Mouse (Mus musculus): ENCODE data around the gene Vinac1. TPM values are rescaled to one million over a fixed set of nuclear protein-coding genes. Genes with fewer than 3 reads are reported as not detected.
"Not testable (repeated sequence)": the region's sequence is repeated elsewhere in the genome, so short reads cannot be mapped to it uniquely, and the experiment has no call there.

The Vinac1 gene
- polyA plus RNA-seq, 1 experiment from 2014 or later = 0.10 TPM

DNA sequence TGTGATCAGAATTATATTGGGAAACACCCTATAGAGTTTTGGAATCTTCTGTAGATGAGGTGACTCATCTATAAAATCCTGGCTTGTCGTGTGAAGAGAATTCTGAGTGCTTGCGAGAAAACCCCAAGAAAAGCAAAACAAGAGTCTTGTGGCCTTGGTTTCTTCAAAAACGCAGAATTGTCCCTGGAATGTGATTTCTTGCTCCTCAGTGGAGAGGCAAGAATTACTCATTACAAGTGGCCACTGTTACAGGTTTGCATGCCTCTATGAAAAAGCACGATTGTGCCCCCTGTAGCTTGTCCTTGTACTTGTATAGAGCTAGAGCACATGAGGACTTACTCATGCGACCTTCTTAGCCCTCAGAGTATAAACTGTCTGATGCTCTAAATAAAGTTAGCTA is 12.6 kb downstream of the Vinac1 start:
- WGBS = 81% methylated on average over 5 of the region's 5 CpGs
- no peaks in the 10 kb centered on the region for H3K36me3 ChIP-seq

DNA sequence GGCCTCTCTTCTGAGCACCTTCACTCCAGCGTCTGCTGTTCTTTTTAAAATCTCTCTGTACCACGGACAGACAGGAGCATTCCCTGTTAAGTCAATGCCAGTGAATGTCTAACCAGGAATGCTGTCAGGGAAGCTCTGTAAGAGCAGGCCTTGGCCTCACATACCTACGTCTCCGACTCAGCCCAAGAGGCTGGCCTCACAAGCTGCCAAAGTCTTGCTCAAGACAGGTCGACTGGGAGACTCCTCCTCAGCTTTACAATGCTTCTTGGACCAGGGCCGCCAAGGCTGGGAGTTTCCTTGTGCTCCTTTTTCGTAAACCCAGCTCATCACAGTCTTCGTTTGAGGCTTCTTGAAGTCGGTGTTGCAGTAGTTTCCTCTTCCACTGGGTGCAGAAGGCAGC is 23.2 kb downstream of the Vinac1 start:
- 0 out of 2 replicates have a peak, but pooled peaks cover 2% of the 10 kb centered on the region for H3K4me1 ChIP-seq (replicated peaks)
- 82% methylated on average over 9 of the region's 9 CpGs for WGBS
- no peaks in the 10 kb centered on the region for H3K27me3 ChIP-seq (ENCODE audit: insufficient read depth, poor library complexity, severe bottlenecking)
- H3K27ac ChIP-seq = no peak overlapping the region
- DNase-seq (ENCODE audit: low spot score) = no peak
- no peaks in the 10 kb centered on the region for H3K36me3 ChIP-seq
- H3K9me3 ChIP-seq = no peaks in the 10 kb centered on the region
- no peak overlapping the region for H3K4me3 ChIP-seq

More for the DNA sequence above, 12.6 kb downstream of the Vinac1 start:
- peaks cover 13% of the 10 kb centered on the region for H3K4me1 ChIP-seq (replicated peaks)
- H3K27me3 ChIP-seq (ENCODE audit: insufficient read depth, poor library complexity, severe bottlenecking) = peaks cover 44% of the 10 kb centered on the region
- H3K9me3 ChIP-seq = no peaks in the 10 kb centered on the region
- H3K4me3 ChIP-seq = no peak overlapping the region
- H3K27ac ChIP-seq = no peak overlapping the region
- DNase-seq (ENCODE audit: low spot score) = no peak

DNA sequence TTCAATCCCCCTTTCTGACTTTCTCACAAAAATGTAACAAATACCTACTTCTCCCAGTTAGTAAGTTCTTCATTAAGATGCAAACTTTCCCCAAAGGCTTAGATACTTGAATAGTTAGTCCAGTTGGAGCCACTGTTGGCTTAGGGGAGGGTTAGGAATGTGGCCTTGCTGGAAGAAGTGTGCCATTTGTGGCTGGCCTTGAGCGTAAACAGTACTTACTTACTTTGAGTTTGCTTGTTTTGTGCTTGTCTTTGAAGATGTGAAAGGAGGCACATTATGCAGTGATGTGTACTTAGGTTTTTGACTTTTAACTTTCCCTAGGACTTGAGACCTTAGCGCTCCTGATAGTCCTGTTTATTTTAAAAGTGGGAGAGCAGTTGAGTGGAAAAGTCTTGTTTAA is 27.9 kb downstream of the Vinac1 start:
- H3K9me3 ChIP-seq = no peaks in the 10 kb centered on the region
- H3K4me1 ChIP-seq (replicated peaks) = no peaks in the 10 kb centered on the region
- 80% methylated on average over 2 of the region's 2 CpGs for WGBS
- no peak overlapping the region for H3K4me3 ChIP-seq
- H3K27ac ChIP-seq = no peak overlapping the region
- H3K36me3 ChIP-seq = no peaks in the 10 kb centered on the region; the same call in 1 of the 2 replicates
- H3K27me3 ChIP-seq (ENCODE audit: insufficient read depth, poor library complexity, severe bottlenecking) = no peaks in the 10 kb centered on the region
- no peak for DNase-seq (ENCODE audit: low spot score)

DNA sequence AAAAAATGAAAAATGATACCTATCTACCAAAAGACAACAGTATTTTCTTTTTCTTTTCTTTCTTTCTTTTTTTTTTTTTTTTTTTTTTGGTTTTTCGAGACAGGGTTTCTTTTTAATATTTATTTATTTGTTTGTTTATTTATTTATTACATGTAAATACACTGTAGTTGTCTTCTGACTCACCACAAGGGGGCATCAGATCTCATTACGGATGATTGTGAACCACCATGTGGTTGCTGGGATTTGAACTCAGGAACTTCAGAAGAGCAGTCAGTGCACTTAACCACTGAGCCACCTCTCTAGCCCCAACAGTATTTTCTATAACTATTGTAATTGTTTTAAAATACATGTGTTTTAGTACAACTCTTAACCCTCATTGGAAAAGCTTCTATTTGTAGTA is 39.1 kb downstream of the Vinac1 start:
- not testable (repeated sequence) for H3K27ac ChIP-seq; H3K9me3 ChIP-seq; DNase-seq (ENCODE audit: low spot score); H3K36me3 ChIP-seq; H3K4me3 ChIP-seq; H3K27me3 ChIP-seq (ENCODE audit: insufficient read depth, poor library complexity, severe bottlenecking); H3K4me1 ChIP-seq (replicated peaks)
- WGBS = 91% methylated on average over 2 of the region's 2 CpGs

GRCm38 (mm10) chr2:129006194-129006749 is 41.7 kb downstream of the Vinac1 start:
- no peak overlapping the region for H3K27ac ChIP-seq
- WGBS = 83% methylated on average over 4 of the region's 4 CpGs
- DNase-seq (ENCODE audit: low spot score) = no peak
- no peak overlapping the region for H3K4me3 ChIP-seq
- no peaks in the 10 kb centered on the region for H3K27me3 ChIP-seq (ENCODE audit: insufficient read depth, poor library complexity, severe bottlenecking)
- no peaks in the 10 kb centered on the region for H3K9me3 ChIP-seq
- no peaks in the 10 kb centered on the region for H3K4me1 ChIP-seq (replicated peaks)
- no peaks in the 10 kb centered on the region for H3K36me3 ChIP-seq

DNA sequence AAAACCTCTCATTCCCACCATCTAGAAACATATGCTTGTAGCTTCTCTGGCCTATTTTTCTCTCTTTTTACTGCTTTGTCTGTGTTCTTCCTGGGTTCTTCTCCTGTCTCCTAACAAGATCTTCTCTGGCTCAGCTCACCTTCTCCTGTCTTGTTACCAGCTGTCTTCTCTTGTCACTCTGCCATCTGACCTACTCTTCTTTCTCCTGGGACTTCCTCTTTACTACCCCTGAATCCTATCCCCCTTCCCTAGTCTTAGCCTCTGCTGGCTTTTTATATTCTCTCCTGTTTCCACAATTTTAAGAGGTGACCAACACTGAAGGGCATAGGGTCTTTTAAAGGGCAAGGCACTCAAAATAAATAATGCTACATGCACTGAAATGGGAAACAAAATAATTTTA is 43.1 kb downstream of the Vinac1 start:
- no peaks in the 10 kb centered on the region for H3K9me3 ChIP-seq
- no peak overlapping the region for H3K27ac ChIP-seq
- no peaks in the 10 kb centered on the region for H3K4me1 ChIP-seq (replicated peaks)
- H3K4me3 ChIP-seq = no peak overlapping the region
- H3K27me3 ChIP-seq (ENCODE audit: insufficient read depth, poor library complexity, severe bottlenecking) = no peaks in the 10 kb centered on the region
- H3K36me3 ChIP-seq = no peaks in the 10 kb centered on the region
- DNase-seq (ENCODE audit: low spot score) = no peak

DNA sequence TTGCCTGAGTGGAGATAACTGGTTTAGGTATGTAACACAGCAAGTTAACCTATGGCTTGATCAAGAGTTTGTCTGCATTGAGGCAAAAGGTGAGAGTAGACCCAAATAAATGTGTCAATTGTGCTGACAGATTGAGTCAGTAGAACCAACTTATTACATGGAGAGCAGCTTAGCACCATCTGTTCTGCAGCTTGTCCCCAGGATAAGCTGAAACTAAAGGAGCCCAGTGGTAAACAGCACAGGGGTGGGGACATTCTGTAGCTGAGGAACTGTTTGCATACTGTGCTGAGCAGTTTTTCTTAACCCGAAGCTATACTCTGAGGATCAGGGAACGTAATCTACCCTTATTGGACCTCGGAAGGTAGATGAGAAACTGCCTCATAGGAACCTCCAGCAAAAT is 63.2 kb downstream of the Vinac1 start:
- H3K4me1 ChIP-seq (replicated peaks) = peaks cover 9% of the 10 kb centered on the region
- DNase-seq (ENCODE audit: low spot score) = no peak
- H3K36me3 ChIP-seq = no peaks in the 10 kb centered on the region
- no peaks in the 10 kb centered on the region for H3K9me3 ChIP-seq
- 88% methylated on average over 3 of the region's 3 CpGs for WGBS
- no peaks in the 10 kb centered on the region for H3K27me3 ChIP-seq (ENCODE audit: insufficient read depth, poor library complexity, severe bottlenecking)
- no peak overlapping the region for H3K27ac ChIP-seq
- no peak overlapping the region for H3K4me3 ChIP-seq

GRCm38 (mm10) chr2:128975572-128975971 is 72.4 kb downstream of the Vinac1 start:
- Histone ChIP-seq H3K9me3 (no peaks in the 10 kb centered on the region), H3K27ac (no peak overlapping the region), H3K4me3 (no peak overlapping the region), H3K4me1 (replicated peaks) (no peaks in the 10 kb centered on the region), H3K36me3 (no peaks in the 10 kb centered on the region), H3K27me3 (ENCODE audit: insufficient read depth, poor library complexity, severe bottlenecking) (no peaks in the 10 kb centered on the region)
- no peak for DNase-seq (ENCODE audit: low spot score)
- WGBS = 87% methylated on average over 4 of the region's 4 CpGs

Other genes starting within 250 kb of the Vinac1 start
- gene Tmem87b, start 230.1 kb downstream of the Vinac1 start, polyA plus RNA-seq (2016; fragmentation: Nextera tagmentation; extraction: Ambion mirVana) = 23.6 and 29.4 TPM in 2 replicates
- 2.8 and 3.1 TPM in 2 replicates for gene Fbln7, start 185.2 kb downstream of the Vinac1 start, polyA plus RNA-seq (2016; fragmentation: Nextera tagmentation; extraction: Ambion mirVana)
- gene Zc3h8, start 104.1 kb downstream of the Vinac1 start, polyA plus RNA-seq (2016; fragmentation: Nextera tagmentation; extraction: Ambion mirVana) = 6.8 and 8.5 TPM in 2 replicates
- 1.4 and 2.2 TPM in 2 replicates for gene Zc3h6, start 80.8 kb downstream of the Vinac1 start, polyA plus RNA-seq (2016; fragmentation: Nextera tagmentation; extraction: Ambion mirVana)
- gene Gm10762, start 80.4 kb downstream of the Vinac1 start, polyA plus RNA-seq (2016; fragmentation: Nextera tagmentation; extraction: Ambion mirVana) = 14.3 and 16.9 TPM in 2 replicates
- 13.0 and 14.1 TPM in 2 replicates for gene Ttl, start 17.8 kb upstream of the Vinac1 start, polyA plus RNA-seq (2016; fragmentation: Nextera tagmentation; extraction: Ambion mirVana)
- gene Polr1b, start 52.8 kb upstream of the Vinac1 start, polyA plus RNA-seq (2016; fragmentation: Nextera tagmentation; extraction: Ambion mirVana) = 31.5 and 34.9 TPM in 2 replicates
- gene Chchd5, start 81.5 kb upstream of the Vinac1 start, polyA plus RNA-seq (2016; fragmentation: Nextera tagmentation; extraction: Ambion mirVana) = 27.8 and 29.3 TPM in 2 replicates
- gene Slc20a1, start 150.6 kb upstream of the Vinac1 start, polyA plus RNA-seq (2016; fragmentation: Nextera tagmentation; extraction: Ambion mirVana) = 37.8 and 46.9 TPM in 2 replicates
- gene Ckap2l, start 249.0 kb upstream of the Vinac1 start, polyA plus RNA-seq (2016; fragmentation: Nextera tagmentation; extraction: Ambion mirVana) = 50.8 and 59.3 TPM in 2 replicates

Measured in hindbrain, embryonic 10.5 days (tissue).